Mouse (Mus musculus): Measurements from ENCODE around the gene Tepsin. TPM values are rescaled to one million over a fixed set of nuclear protein-coding genes. Genes with fewer than 3 reads are reported as not detected.
A peak's percentile ranks its signal among the peaks of the same experiment; 100 is the strongest.

The Tepsin gene
- polyA plus RNA-seq, 1 experiment from 2014 or later = 14.2 TPM

DNA sequence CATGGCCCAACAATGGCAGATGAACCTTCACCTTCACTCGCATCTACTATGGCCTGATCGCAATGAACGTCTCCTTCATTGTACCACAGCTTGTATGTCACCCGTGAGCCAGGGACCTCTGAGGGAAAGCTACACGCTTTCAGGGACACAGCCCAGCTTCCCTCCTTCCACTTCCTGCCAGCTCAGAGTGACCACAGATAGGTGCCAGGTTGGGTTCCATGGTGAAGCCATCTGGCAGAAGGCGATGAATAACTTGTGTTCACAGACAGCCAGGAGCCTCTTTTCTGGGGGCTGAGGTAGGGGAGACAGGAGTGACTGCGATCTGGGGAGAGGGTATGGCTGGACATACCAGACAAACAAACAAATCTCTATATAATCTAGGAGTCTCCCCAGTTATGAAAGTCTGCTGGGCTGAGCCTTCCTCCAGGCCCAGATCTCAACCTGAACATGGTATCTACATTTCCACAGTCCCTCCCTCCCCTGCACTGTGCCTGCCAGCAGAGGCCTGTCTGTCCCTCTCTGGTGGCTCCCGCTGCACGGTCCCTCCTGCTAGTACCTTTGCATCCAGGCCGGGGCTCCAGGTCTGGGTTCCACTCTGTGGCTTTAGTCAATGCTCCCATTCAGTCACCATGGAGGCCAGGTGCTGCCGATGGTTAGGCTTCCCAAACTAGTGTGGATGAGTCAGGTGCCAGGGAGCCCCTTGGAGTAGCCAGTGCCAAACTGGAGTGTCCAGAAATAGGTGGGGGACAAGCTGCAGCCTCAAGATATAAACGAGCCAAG, 42.4 kb downstream of the Tepsin start:
- no peak for ATAC-seq (ENCODE audit: low FRiP score)
- no peaks in the 10 kb centered on the region for H3K27me3 ChIP-seq (ENCODE audit: control insufficient read depth, insufficient read depth, low read length)
- H3K27ac ChIP-seq (ENCODE audit: low read depth, low read length) = no peak overlapping the region
- H3K4me2 ChIP-seq = no peak overlapping the region
- H3K9me3 ChIP-seq (ENCODE audit: control insufficient read depth, low read length) = no peaks in the 10 kb centered on the region
- H3K9ac ChIP-seq (ENCODE audit: low read length) = no peak overlapping the region
- DNase-seq (ENCODE audit: low spot score, missing footprints) = peak; percentile 82
- no peak overlapping the region for H3K4me3 ChIP-seq (ENCODE audit: low read depth, low read length)
- no peaks in the 10 kb centered on the region for H3K36me3 ChIP-seq (ENCODE audit: control insufficient read depth, insufficient read depth, low read length)
- WGBS = 83% methylated on average over 12 of the region's 12 CpGs
- H3K4me1 ChIP-seq (ENCODE audit: control insufficient read depth, insufficient read depth, low read length) = no peaks in the 10 kb centered on the region

DNA sequence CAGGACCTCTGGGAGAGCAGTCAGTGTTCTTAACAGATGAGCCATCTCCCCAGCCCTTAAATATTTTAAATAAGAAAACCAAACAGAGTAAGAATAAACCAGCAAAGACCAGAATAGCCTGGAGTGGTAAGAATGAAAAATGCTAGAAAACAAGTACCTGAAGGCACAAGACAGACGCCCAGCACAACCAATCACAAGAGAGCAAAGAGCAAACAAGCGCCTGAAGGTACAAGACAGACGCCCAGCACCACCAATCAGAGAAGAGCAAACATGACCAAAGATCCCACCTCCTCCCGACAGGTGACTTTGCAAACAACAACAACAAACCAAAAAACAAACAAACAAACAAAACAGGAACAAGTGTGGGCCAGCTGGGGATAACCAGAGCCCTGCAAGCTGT, 44.7 kb downstream of the Tepsin start:
- no peaks in the 10 kb centered on the region for H3K36me3 ChIP-seq (ENCODE audit: control insufficient read depth, insufficient read depth, low read length)
- DNase-seq (ENCODE audit: low spot score, missing footprints) (no peak), ATAC-seq (ENCODE audit: low FRiP score) (no peak)
- H3K27me3 ChIP-seq (ENCODE audit: control insufficient read depth, insufficient read depth, low read length) = peaks cover 3% of the 10 kb centered on the region; the same call in 1 of the 2 replicates
- H3K9ac ChIP-seq (ENCODE audit: low read length) = no peak overlapping the region
- 90% methylated on average over 4 of the region's 4 CpGs for WGBS
- no peak overlapping the region for H3K27ac ChIP-seq (ENCODE audit: low read depth, low read length)
- H3K4me2 ChIP-seq = no peak overlapping the region
- no peak overlapping the region for H3K4me3 ChIP-seq (ENCODE audit: low read depth, low read length)
- no peaks in the 10 kb centered on the region for H3K4me1 ChIP-seq (ENCODE audit: control insufficient read depth, insufficient read depth, low read length)
- no peaks in the 10 kb centered on the region for H3K9me3 ChIP-seq (ENCODE audit: control insufficient read depth, low read length)

DNA sequence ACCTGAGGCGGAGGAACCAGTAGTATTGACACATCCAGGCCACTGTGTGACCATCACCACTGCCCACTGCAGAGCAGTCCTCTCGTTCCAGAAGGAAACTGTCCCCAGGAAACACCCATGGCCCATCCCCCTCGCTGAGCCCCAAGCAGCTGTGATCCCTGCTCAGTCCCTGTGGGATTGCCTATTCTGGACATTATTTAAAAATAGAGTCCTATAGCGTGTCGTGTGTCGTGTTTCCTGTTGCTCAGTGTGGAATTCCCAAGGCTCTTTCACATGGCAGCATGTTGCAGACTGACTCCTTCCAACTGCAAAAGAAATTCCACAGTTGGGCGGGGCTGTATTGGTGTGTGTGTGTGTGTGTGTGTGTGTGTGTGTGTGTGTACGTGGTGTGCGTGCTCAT, 46.3 kb downstream of the Tepsin start:
- H3K9me3 ChIP-seq (ENCODE audit: control insufficient read depth, low read length) = no peaks in the 10 kb centered on the region
- ATAC-seq (ENCODE audit: low FRiP score) (no peak), DNase-seq (ENCODE audit: low spot score, missing footprints) (no peak)
- H3K27me3 ChIP-seq (ENCODE audit: control insufficient read depth, insufficient read depth, low read length) = peaks cover 18% of the 10 kb centered on the region; the same call in 1 of the 2 replicates
- no peak overlapping the region for H3K9ac ChIP-seq (ENCODE audit: low read length)
- WGBS = 80% methylated on average over 9 of the region's 9 CpGs
- H3K27ac ChIP-seq (ENCODE audit: low read depth, low read length) = no peak overlapping the region
- H3K4me1 ChIP-seq (ENCODE audit: control insufficient read depth, insufficient read depth, low read length) = peaks cover 14% of the 10 kb centered on the region
- no peak overlapping the region for H3K4me2 ChIP-seq
- H3K36me3 ChIP-seq (ENCODE audit: control insufficient read depth, insufficient read depth, low read length) = no peaks in the 10 kb centered on the region
- H3K4me3 ChIP-seq (ENCODE audit: low read depth, low read length) = no peak overlapping the region

DNA sequence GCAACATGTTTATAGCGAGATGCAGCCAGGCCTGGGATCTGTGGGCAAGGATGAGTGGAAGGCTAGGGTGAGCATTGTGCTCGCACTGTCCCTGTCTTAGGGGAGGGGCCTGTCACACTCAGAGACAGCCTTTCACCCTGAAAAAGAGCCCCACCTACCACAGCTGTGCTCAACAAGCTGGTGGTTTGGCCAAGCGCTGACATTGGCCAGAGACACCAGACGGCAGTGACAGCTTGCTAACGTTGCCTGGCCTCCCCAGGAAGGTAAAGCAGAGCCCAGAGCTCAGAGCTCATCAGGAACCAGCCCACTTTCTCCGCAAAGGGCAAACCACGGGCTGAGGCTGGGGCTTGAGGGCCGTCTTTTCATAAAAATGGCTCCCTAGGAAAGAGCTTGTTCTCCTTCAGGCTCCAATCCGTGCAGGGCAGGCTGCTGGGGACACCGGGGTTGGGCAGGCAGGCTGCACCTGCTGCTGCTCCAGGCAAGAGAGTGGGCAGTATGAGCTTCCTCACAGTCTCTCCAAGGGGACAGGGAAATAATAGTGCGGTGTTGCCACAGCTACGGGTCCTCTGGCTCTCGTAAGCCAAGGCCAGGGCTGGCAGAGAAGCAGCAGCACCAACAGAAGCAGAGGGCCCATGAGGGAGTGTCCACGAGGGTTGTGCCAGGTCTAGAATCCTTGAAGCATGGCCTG, 47.3 kb downstream of the Tepsin start:
- peaks cover 20% of the 10 kb centered on the region; the same call in 1 of the 2 replicates for H3K27me3 ChIP-seq (ENCODE audit: control insufficient read depth, insufficient read depth, low read length)
- no peak overlapping the region for H3K27ac ChIP-seq (ENCODE audit: low read depth, low read length)
- DNase-seq (ENCODE audit: low spot score, missing footprints) = no peak
- H3K9ac ChIP-seq (ENCODE audit: low read length) = peak overlapping the region; percentile 16; the same call in 1 of the 2 replicates
- ATAC-seq (ENCODE audit: low FRiP score) = no peak
- WGBS = 47% methylated on average over 14 of the region's 14 CpGs
- H3K4me2 ChIP-seq = no peak overlapping the region
- peaks cover 17% of the 10 kb centered on the region for H3K4me1 ChIP-seq (ENCODE audit: control insufficient read depth, insufficient read depth, low read length)
- no peak overlapping the region for H3K4me3 ChIP-seq (ENCODE audit: low read depth, low read length)
- H3K9me3 ChIP-seq (ENCODE audit: control insufficient read depth, low read length) = no peaks in the 10 kb centered on the region
- H3K36me3 ChIP-seq (ENCODE audit: control insufficient read depth, insufficient read depth, low read length) = no peaks in the 10 kb centered on the region

- Histone ChIP-seq H3K4me3 (ENCODE audit: low read depth, low read length) (no peak overlapping the region), H3K9me3 (ENCODE audit: control insufficient read depth, low read length) (no peaks in the 10 kb centered on the region), H3K4me2 (no peak overlapping the region), H3K27ac (ENCODE audit: low read depth, low read length) (no peak overlapping the region), H3K4me1 (ENCODE audit: control insufficient read depth, insufficient read depth, low read length) (peaks cover 19% of the 10 kb centered on the region), H3K9ac (ENCODE audit: low read length) (no peak overlapping the region), H3K36me3 (ENCODE audit: control insufficient read depth, insufficient read depth, low read length) (no peaks in the 10 kb centered on the region), H3K27me3 (ENCODE audit: control insufficient read depth, insufficient read depth, low read length) (peaks cover 24% of the 10 kb centered on the region; the same call in 1 of the 2 replicates)
- WGBS = 80% methylated on average over 8 of the region's 8 CpGs
- DNase-seq (ENCODE audit: low spot score, missing footprints) (no peak), ATAC-seq (ENCODE audit: low FRiP score) (no peak)
These were observed 49.5 kb downstream of the Tepsin start for GRCm38 (mm10) chr11:120049067-120049466.

- ATAC-seq (ENCODE audit: low FRiP score) = peak; percentile 36; the same call in 1 of the 2 replicates
These were observed 50.3 kb downstream of the Tepsin start for GRCm38 (mm10) chr11:120048252-120048556.

DNA sequence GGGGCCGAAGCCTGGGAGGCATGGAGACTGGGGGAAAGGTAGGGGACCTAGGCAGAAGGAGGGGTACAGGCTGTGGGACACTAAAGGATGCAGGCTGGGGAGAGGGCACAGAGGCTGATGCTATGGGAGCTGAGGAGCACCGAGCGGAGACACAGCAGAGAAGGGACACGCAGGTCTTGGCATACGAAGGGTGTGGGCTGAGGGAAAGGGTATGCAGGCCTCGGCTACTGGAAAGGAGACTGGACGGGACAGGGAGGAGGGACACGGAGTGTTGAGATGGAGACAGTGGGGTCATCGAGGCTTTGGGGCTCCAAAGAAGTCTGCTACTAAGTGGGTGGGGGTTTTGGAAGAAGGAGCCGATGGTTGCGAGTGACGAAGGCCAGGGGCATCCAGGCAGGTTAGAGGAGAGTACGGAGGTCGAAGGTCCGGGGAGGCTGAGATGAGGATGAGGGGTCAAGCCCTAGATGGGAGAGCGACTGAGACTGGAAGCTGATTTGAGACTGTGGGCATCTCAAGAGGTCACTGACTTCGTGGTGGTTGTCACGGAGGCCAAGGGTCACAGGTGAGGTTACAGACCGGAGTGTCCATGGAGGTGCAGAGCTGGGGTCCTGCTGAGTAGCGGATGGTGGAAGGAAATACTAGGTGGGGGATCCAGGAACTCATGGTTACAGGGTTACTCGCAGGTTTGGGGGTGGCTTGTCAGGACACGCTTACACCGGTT, 50.8 kb downstream of the Tepsin start:
- no peaks in the 10 kb centered on the region for H3K36me3 ChIP-seq (ENCODE audit: control insufficient read depth, insufficient read depth, low read length)
- peak overlapping the region; percentile 62 for H3K4me3 ChIP-seq (ENCODE audit: low read depth, low read length)
- H3K4me2 ChIP-seq = peak overlapping the region; percentile 97
- DNase-seq (ENCODE audit: low spot score, missing footprints) = peak; percentile 95
- no peak overlapping the region for H3K27ac ChIP-seq (ENCODE audit: low read depth, low read length)
- WGBS = 8% methylated on average over 23 of the region's 23 CpGs
- peaks cover 24% of the 10 kb centered on the region; the same call in 1 of the 2 replicates for H3K27me3 ChIP-seq (ENCODE audit: control insufficient read depth, insufficient read depth, low read length)
- peak; percentile 55 for ATAC-seq (ENCODE audit: low FRiP score)
- no peaks in the 10 kb centered on the region for H3K9me3 ChIP-seq (ENCODE audit: control insufficient read depth, low read length)
- H3K9ac ChIP-seq (ENCODE audit: low read length) = peak overlapping the region; percentile 78
- peaks cover 19% of the 10 kb centered on the region for H3K4me1 ChIP-seq (ENCODE audit: control insufficient read depth, insufficient read depth, low read length)

More at GRCm38 (mm10) chr11:120048252-120048556, 50.3 kb downstream of the Tepsin start:
- 1% methylated on average over 23 of the region's 23 CpGs for WGBS
- Histone ChIP-seq H3K4me1 (ENCODE audit: control insufficient read depth, insufficient read depth, low read length) (peaks cover 19% of the 10 kb centered on the region), H3K36me3 (ENCODE audit: control insufficient read depth, insufficient read depth, low read length) (no peaks in the 10 kb centered on the region), H3K27me3 (ENCODE audit: control insufficient read depth, insufficient read depth, low read length) (peaks cover 24% of the 10 kb centered on the region; the same call in 1 of the 2 replicates), H3K9me3 (ENCODE audit: control insufficient read depth, low read length) (no peaks in the 10 kb centered on the region), H3K4me3 (ENCODE audit: low read depth, low read length) (peak overlapping the region; percentile 13), H3K4me2 (peak overlapping the region; percentile 97), H3K27ac (ENCODE audit: low read depth, low read length) (no peak overlapping the region), H3K9ac (ENCODE audit: low read length) (peak overlapping the region; percentile 38; the same call in 1 of the 2 replicates)
- DNase-seq (ENCODE audit: low spot score, missing footprints) = no peak

DNA sequence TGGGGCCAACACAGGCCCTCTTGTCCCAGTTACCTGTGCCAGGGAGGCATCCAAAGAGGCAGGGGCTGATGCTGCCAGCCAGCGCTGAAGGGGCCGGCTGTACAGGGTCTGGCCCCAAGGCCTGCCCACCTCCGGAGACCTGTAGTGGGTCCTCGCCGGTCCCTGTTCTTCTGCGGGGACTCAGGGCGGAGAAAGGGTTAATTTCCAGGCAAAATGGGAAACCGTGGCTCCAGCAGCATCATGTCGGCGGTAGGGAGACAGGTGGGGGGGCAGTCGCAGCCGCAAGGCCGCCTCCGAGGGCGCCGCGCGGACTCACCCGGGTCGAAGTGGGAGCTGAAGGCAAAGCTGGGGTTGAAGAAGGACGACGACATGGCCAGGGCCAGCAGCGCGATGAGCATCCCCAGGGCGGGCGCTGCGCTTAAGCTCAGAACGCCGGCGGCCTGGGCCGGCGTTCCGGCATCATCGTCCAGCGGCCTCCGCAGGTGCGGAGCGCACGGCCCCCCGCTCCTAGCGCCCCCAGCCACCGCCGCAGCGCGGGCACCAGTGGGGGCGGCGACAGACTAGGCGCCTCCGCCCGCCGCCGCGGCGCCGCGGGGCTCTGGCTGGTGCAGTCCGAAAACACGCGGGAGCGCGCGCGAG, 51.9 kb downstream of the Tepsin start, which contains the start of gene Aatk:
Aatk (minus strand) TSS at position 615 of the 639 bp plus-strand sequence.
- DNase-seq (ENCODE audit: low spot score, missing footprints) (peak; percentile 95), ATAC-seq (ENCODE audit: low FRiP score) (peak; percentile 20; the same call in 1 of the 2 replicates)
- Histone ChIP-seq H3K4me3 (ENCODE audit: low read depth, low read length) (peak within 1 kb of the TSS; percentile 62), H3K27me3 (ENCODE audit: control insufficient read depth, insufficient read depth, low read length) (peaks cover 24% of the 10 kb centered on the region; the same call in 1 of the 2 replicates), H3K4me2 (peak within 1 kb of the TSS; percentile 97), H3K36me3 (ENCODE audit: control insufficient read depth, insufficient read depth, low read length) (no peaks in the 10 kb centered on the region), H3K9me3 (ENCODE audit: control insufficient read depth, low read length) (no peaks in the 10 kb centered on the region), H3K9ac (ENCODE audit: low read length) (peak within 1 kb of the TSS; percentile 78), H3K27ac (ENCODE audit: low read depth, low read length) (peak within 1 kb of the TSS; percentile 9; the same call in 1 of the 2 replicates), H3K4me1 (ENCODE audit: control insufficient read depth, insufficient read depth, low read length) (peaks cover 19% of the 10 kb centered on the region)
- 1% methylated on average over 52 of the region's 63 CpGs for WGBS
